Mouse (Mus musculus): ENCODE data around the gene Ccdc105.

The Ccdc105 gene

GRCm38 (mm10) chr10:78752452-78753191 is at the start of gene Ccdc105:
Gene Ccdc105, minus strand, starts transcription at chr10:78753065.
- peak; percentile 80 for DNase-seq (ENCODE audit: inconsistent ontology term)

GRCm38 (mm10) chr10:78801449-78801848 is 48.6 kb upstream of the Ccdc105 start:
- DNase-seq (ENCODE audit: inconsistent ontology term) = no peak

DNA sequence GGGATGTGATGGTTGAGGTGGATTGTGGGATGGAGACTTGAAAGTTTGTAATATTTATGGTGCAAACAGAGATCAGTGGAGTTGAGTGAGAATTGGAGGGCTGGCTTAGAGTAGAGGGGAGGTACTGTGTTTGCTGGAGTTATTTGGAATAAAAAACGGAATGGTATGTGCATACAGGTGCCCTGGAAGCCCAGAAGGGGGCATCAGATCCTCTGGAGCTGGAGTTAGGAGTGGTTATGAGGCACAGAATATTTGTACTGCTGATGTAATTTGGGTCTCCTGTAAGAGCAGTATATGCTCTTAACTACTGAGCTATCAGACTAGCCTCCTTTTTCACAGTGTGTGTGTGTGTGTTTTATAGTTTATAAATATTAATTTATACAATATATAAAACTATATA is 37.7 kb upstream of the Ccdc105 start:
- no peak for DNase-seq (ENCODE audit: inconsistent ontology term)

DNA sequence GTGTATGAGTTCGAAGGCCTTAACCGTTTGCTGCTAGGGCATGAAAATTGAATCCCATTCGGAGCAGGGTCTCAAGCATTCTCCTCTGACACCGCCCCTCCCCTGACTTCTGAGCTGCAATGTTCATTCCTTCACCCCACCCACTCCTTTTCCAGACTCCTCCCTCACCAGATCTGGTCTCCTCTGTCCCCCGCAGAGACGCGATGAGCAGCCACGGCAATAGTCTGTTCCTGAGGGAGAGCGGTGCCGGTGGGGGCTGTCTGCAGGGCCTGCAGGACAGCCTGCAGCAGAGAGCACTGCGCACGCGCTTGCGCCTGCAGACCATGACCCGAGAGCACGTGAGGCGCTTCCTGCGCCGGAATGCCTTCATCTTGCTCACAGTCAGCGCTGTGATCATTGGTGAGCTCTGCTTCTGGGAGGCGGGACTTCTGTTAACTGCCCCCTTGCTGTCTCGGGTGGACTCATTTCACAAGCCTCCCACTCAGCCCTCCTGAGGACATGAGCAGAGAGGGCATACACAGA is 34.8 kb upstream of the Ccdc105 start:
- DNase-seq (ENCODE audit: inconsistent ontology term) = peak; percentile 46

DNA sequence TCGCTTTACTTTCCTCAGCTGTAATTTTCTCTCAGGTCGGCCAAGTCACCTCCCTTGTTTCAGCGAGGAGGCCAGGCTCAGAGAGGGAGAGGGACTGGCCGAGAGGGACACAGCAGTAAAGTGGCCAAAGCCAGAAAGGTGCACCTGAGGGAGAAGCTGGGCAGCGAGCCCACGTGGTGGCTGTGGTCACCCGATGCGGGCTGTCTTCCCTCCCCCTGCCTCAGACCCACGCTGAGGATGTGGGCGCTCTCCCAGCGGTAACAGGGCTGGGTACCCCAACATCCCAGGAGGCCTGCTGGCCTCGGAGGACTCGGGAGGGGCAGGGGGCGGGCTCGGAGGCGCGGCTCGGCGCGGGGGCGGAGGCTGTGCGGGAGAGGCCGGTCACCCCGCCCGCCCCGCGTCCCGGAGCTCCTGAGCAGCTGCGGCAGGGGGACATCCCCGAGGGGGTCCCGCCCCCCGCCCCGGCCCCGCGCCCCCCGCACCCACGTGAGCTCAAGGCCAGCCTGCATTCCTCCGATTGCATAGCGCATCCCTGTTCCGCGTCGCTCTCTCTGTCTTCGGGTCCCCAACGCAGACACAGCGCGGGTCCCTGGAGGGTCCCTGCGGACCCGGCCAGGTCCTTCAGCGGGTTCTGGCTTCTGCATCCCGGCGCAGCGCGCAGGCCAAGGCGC is 27.3 kb upstream of the Ccdc105 start, which contains the start of gene Slc1a6:
Gene Slc1a6 (plus strand): TSS at position 516 of the 671 bp plus-strand sequence.
- DNase-seq (ENCODE audit: inconsistent ontology term) = peak; percentile 51

GRCm38 (mm10) chr10:78779527-78779926 is 26.7 kb upstream of the Ccdc105 start:
- no peak for DNase-seq (ENCODE audit: inconsistent ontology term)

- DNase-seq (ENCODE audit: inconsistent ontology term) = no peak
These were observed 23.0 kb upstream of the Ccdc105 start for GRCm38 (mm10) chr10:78775830-78776229.

DNA sequence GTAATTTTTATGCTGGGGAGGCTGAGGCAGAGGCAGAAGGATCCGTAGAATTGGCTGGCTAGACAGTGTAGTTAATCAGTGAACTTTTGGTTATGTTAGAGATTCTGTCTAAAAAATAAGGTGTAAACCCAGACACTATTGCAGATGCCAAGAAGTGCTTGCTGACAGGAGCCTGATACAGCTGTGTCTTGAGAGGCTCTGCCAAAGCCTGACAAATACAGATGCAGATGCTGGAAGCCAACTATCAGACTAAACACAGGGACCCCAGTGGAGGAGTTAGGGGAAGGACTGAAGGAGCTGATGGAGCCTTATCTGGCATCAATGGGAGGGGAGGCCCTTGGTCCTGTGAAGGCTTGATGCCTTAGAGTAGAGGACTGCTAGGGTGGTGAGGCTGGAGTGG is 12.7 kb upstream of the Ccdc105 start:
- DNase-seq (ENCODE audit: inconsistent ontology term) = no peak

DNA sequence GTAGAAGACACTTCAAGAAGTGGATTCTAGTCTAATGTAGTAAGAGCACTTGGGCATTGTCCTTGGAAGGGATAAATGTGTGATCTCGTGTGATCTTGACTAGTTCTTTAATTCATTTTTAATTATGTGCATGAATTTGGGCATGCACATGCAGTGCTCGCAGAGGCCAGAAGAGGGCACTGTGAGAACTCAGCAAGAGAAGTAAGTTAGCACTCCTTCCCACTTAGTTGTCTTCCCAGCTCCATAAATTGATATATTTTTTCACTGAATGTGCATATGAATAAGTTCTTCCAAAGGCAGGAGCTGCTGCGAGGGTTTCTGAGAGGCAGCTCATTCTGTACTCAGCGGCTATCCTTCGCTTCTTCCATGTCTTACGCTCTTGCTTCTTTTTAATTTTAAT is 3.2 kb upstream of the Ccdc105 start:
- peak; percentile 38 for DNase-seq (ENCODE audit: inconsistent ontology term)

GRCm38 (mm10) chr10:78748946-78749345 is 3.9 kb downstream of the Ccdc105 start:
- no peak for DNase-seq (ENCODE audit: inconsistent ontology term)

- DNase-seq (ENCODE audit: inconsistent ontology term) = no peak
These were observed 4.7 kb downstream of the Ccdc105 start for GRCm38 (mm10) chr10:78748161-78748560.

DNA sequence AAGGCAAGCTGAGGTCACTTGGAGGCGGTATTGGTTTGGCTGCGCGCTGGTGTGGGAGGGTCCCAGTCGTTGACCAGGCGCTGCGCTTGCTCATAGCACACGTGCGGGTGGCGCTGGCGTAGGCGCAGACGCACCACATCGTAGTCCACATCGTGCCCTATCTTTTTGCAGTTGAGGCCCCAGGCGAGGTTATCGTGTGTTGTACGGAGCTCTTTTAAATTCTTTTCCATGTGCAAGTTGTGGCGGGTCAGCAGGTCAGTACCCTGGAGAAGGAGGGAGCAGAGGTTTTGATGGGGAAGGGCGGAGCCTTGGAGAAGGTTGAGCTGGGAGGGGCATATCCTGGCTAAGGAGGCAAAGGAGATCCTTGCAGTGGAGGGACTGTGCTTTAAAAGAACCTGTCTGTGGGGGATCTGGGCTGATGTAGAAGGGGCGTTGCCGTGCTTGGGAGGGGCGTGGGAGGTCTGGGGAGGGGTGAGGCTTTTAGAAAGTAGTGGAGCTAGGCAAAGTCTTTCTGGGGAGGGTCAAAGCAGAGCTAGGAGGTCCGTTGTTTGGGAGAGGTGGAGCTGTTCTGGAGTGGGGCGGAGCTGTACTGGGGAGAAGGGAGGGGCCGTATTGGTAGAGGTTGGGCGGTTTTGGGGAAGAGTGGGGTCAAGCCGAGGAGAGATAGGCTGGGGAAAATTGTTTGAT is 5.7 kb downstream of the Ccdc105 start:
- peak; percentile 33 for DNase-seq (ENCODE audit: inconsistent ontology term)

- no peak for DNase-seq (ENCODE audit: inconsistent ontology term)
These were observed 7.2 kb downstream of the Ccdc105 start for GRCm38 (mm10) chr10:78745453-78746232.

DNA sequence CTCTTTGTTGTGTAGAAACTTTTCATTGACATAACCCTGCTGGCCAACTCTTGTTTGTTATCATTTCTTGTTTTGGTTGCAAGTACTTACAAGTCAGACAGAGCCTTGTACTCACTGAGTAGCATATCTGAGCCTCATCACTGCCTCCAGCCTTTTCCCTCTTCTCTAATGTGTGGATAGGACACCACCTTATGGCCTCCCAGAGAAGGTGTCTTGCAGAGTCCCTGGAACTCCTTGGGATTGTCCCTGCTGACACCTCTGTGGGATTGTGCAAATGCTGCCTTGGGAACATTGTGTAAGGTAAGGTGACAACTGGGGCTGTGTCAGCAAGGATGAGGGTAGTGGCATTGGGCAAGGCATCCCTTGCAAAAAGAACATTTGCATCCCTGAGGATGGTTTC is 9.1 kb downstream of the Ccdc105 start:
- no peak for DNase-seq (ENCODE audit: inconsistent ontology term)

GRCm38 (mm10) chr10:78739821-78740220 is 13.0 kb downstream of the Ccdc105 start:
- no peak for DNase-seq (ENCODE audit: inconsistent ontology term)

DNA sequence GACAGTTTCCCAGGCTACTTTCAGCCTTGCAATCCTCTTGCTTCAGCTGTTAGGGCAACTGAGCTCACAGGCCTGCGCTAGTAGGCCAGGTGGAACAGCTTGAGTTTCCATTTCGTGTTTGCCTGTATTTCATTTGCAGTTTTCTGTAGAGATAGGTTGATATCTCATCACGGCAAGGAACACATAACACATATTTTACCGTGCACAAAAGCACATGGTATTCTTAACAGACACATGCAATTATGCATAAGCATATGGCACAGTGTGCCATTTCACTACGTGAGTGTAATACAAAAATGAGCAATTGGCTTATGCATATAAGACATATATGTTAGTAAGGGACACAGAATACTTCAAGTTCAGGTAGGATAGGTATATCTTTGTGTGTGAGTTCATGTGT is 25.0 kb downstream of the Ccdc105 start:
- DNase-seq (ENCODE audit: inconsistent ontology term) = no peak

GRCm38 (mm10) chr10:78727035-78727434 is 25.8 kb downstream of the Ccdc105 start:
- no peak for DNase-seq (ENCODE audit: inconsistent ontology term)

GRCm38 (mm10) chr10:78723416-78723815 is 29.4 kb downstream of the Ccdc105 start:
- DNase-seq (ENCODE audit: inconsistent ontology term) = peak; percentile 75

DNA sequence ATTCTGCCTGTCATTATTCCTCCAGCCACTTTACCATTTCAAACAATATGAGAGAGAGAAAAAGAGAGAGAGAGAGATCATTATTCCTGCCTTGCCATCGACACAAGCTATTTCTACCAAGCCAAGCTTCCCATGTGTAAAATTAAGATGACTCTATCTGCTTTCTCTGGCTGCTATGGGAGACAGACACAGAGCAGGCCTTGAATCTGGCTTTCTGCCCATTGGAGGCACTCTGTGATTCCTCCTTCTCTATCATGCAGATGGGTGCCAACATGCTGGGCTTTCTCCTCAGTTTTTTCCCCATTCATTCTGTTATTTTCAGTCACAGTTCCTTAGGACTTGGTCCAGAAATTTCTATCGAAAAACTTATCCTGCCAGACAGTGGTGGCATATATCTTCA is 30.2 kb downstream of the Ccdc105 start:
- peak; percentile 80 for DNase-seq (ENCODE audit: inconsistent ontology term)

GRCm38 (mm10) chr10:78722036-78722435 is 30.8 kb downstream of the Ccdc105 start:
- peak; percentile 84 for DNase-seq (ENCODE audit: inconsistent ontology term)

GRCm38 (mm10) chr10:78718056-78718455 is 34.8 kb downstream of the Ccdc105 start, which contains the start of gene Casp14:
Gene Casp14, minus strand, starts transcription at chr10:78718294.
- DNase-seq (ENCODE audit: inconsistent ontology term) = no peak
